Mouse (Mus musculus) CH12.LX (cell line): Measurements from ENCODE around the gene Dock11. TPM values are rescaled to one million over a fixed set of nuclear protein-coding genes. Genes with fewer than 3 reads are reported as not detected.

Source experiments
- DNase-seq: peaks from one replicate; pipeline ENCODE4 v3.0.0-alpha.2; 2013; ENCODE audit errors: extremely low read depth
- H3K27ac ChIP-seq: 2 replicates; pipeline ENCODE4 v1.5.1; 2012; ENCODE audit warnings: low read depth, mild to moderate bottlenecking, control low read depth, moderate library complexity; ENCODE audit not compliant: insufficient read depth
- H3K27me3 ChIP-seq: replicated peaks from 2 replicates; pipeline ENCODE3; 2012; ENCODE audit warnings: inconsistent platforms
- H3K36me3 ChIP-seq, 2 experiments: replicated peaks in 1 of 2; 2 replicates each; pipeline versions ENCODE3 to v1.6.1; 2012; ENCODE audit warnings: inconsistent platforms in 1 of 2, low read length in 1 of 2, mild to moderate bottlenecking in 1 of 2, mixed read lengths in 1 of 2, moderate library complexity in 1 of 2; ENCODE audit not compliant: control insufficient read depth in 1 of 2, insufficient read depth in 1 of 2
- H3K4me1 ChIP-seq, 2 experiments: 2 replicates each; pipeline ENCODE4 v1.6.1; 2012; ENCODE audit warnings: inconsistent platforms in 1 of 2, moderate library complexity in 1 of 2; ENCODE audit not compliant: insufficient read depth in 2 of 2, control insufficient read depth in 1 of 2
- H3K4me2 ChIP-seq: 2 replicates; pipeline ENCODE4 v1.6.1; 2012; ENCODE audit warnings: low read depth, mild to moderate bottlenecking, control low read depth; ENCODE audit not compliant: poor library complexity, insufficient read depth, severe bottlenecking
- H3K4me3 ChIP-seq, 3 experiments: fragments of 150-350 bp in 1 of 3; sonication (generic) in 1 of 3; replicated peaks in 1 of 3; 2 replicates each; pipeline versions ENCODE3 to v1.5.1; 2011 to 2012; ENCODE audit warnings: low read depth in 2 of 3, low read length in 2 of 3, mild to moderate bottlenecking in 2 of 3, moderate library complexity in 2 of 3, control low read depth in 1 of 3, improper control_type of control experiment in 1 of 3, inconsistent platforms in 1 of 3, mixed read lengths in 1 of 3; ENCODE audit not compliant: poor library complexity in 1 of 3
- H3K79me2 ChIP-seq: replicated peaks from 2 replicates; pipeline ENCODE4 v1.6.1; 2012; ENCODE audit warnings: mild to moderate bottlenecking, moderate library complexity; ENCODE audit not compliant: control insufficient read depth, poor library complexity, insufficient read depth, severe bottlenecking; ENCODE audit errors: extremely low read depth
- H3K9ac ChIP-seq: 2 replicates; pipeline ENCODE4 v1.6.1; 2012; ENCODE audit warnings: low read depth, mild to moderate bottlenecking, control low read depth, moderate library complexity; ENCODE audit not compliant: insufficient read depth
- H3K9me3 ChIP-seq: replicated peaks from 2 replicates; pipeline ENCODE3; 2012; ENCODE audit warnings: low read length, inconsistent platforms, mixed read lengths
- BHLHE40 ChIP-seq: IDR thresholded peaks from 2 replicates; pipeline ENCODE4 v1.6.1; 2011; ENCODE audit warnings: mild to moderate bottlenecking, low read depth, low read length, improper control_type of control experiment
- CHD1 ChIP-seq: IDR thresholded peaks from 2 replicates; pipeline ENCODE4 v1.6.1; 2012; ENCODE audit warnings: low read depth, low read length, improper control_type of control experiment, inconsistent platforms
- ELF1 ChIP-seq: IDR thresholded peaks from 2 replicates; pipeline ENCODE4 v1.6.1; 2014; ENCODE audit warnings: low read depth, mild to moderate bottlenecking, inconsistent platforms, low read length, improper control_type of control experiment
- EP300 ChIP-seq: IDR thresholded peaks from 2 replicates; pipeline ENCODE4 v1.6.1; 2011; ENCODE audit warnings: low read length, improper control_type of control experiment
- ETS1 ChIP-seq: conservative IDR thresholded peaks from 2 replicates; pipeline ENCODE4 v1.6.1; 2012; ENCODE audit warnings: low read depth, mild to moderate bottlenecking, inconsistent platforms, low read length, improper control_type of control experiment, moderate library complexity
- IRF4 ChIP-seq: IDR thresholded peaks from 2 replicates; pipeline ENCODE4 v1.6.1; 2014; ENCODE audit warnings: low read depth, mild to moderate bottlenecking, inconsistent platforms, low read length, improper control_type of control experiment
- JUN ChIP-seq: IDR thresholded peaks from 2 replicates; pipeline ENCODE4 v1.6.1; 2011; ENCODE audit warnings: low read depth, mild to moderate bottlenecking, low read length, improper control_type of control experiment, moderate library complexity; ENCODE audit not compliant: insufficient read depth
- MAFK ChIP-seq: IDR thresholded peaks from 2 replicates; pipeline ENCODE4 v1.6.1; 2011; ENCODE audit warnings: low read length, improper control_type of control experiment; ENCODE audit not compliant: insufficient replicate concordance
- MAZ ChIP-seq: IDR thresholded peaks from 2 replicates; pipeline ENCODE4 v1.6.1; 2012; ENCODE audit warnings: low read depth, mild to moderate bottlenecking, inconsistent platforms, low read length, improper control_type of control experiment, moderate library complexity
- MEF2A ChIP-seq: IDR thresholded peaks from 2 replicates; pipeline ENCODE4 v1.6.1; 2014; ENCODE audit warnings: low read depth, mild to moderate bottlenecking, inconsistent platforms, low read length, improper control_type of control experiment, borderline replicate concordance
- POLR2AphosphoS2 ChIP-seq: IDR thresholded peaks from 2 replicates; pipeline ENCODE4 v1.6.1; 2011; ENCODE audit warnings: low read depth, low read length, improper control_type of control experiment
- SIN3A ChIP-seq: IDR thresholded peaks from 2 replicates; pipeline ENCODE4 v1.6.1; 2012; ENCODE audit warnings: low read length, improper control_type of control experiment, inconsistent platforms
- SMC3 ChIP-seq: IDR thresholded peaks from 2 replicates; pipeline ENCODE4 v1.6.1; 2011; ENCODE audit warnings: low read depth, low read length, improper control_type of control experiment
- TBP ChIP-seq: conservative IDR thresholded peaks from 2 replicates; pipeline ENCODE4 v1.6.1; 2011; ENCODE audit warnings: low read depth, low read length, improper control_type of control experiment
- ZNF384 ChIP-seq: IDR thresholded peaks from 2 replicates; pipeline ENCODE4 v1.6.1; 2012; ENCODE audit warnings: low read depth, low read length, improper control_type of control experiment, inconsistent platforms
- dilution Hi-C: fragments of 300-500 bp; cut with MboI; formaldehyde crosslinking; loops from 2 replicates; pipeline ENCODE4 v1.14.3; 2020; ENCODE audit warnings: low sequenced_read_pairs; ENCODE audit not compliant: extremely low pct_unique_long_range_greater_than_20kb, extremely low pct_ligation_motif_present
- in situ Hi-C: fragments of 300-500 bp; cut with MboI; formaldehyde crosslinking; loops from 3 replicates; pipeline ENCODE4 v1.14.3; 2019; ENCODE audit warnings: low sequenced_read_pairs, low pct_ligation_motif_present, low pct_unique_long_range_greater_than_20kb, mixed read lengths
- polyA plus RNA-seq: library from polyadenylated mRNA; unstranded; fragments of >175 nt; gene quantifications from 2 replicates; pipeline ENCODE4 v1.2.1, GENCODE M21; 2012; ENCODE audit warnings: low read depth; ENCODE audit not compliant: insufficient read length
- total RNA-seq, 2 experiments: library from RNA; depleted of rRNA; stranded (reverse); fragments of 300-350 nt in 1 of 2; fragments of >200 nt in 1 of 2; gene quantifications; 2 replicates each; pipeline ENCODE4 v1.2.3; 2012 to 2014

Dock11 gene
- total and polyA plus RNA-seq, 3 experiments = 25.4 to 47.6 (median 31.8) TPM

DNA sequence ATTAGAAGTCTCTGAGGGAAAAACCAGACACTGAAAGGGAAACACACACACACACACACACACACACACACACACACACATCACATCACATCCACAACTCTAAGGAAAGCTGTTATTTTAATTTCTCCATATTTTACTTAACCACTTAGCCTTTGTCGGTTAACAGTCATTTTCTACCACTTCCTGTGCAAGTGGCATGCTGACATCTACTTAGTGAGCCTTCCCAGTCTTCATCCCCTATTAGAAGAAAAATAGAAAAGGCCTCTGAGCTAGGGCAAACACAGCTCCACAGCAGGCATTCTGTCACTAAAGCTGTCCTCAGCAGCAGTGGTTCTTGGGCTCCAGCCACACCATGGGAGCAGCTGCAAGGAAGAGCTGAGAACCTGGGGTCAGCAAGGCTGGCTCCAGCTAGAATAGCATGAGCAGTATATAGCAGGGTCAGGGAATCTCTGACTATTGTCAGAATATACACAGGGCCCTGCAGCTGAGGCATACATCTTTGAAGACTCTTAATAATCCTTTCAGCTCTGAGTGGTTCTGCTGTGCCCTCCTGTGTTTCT, 36.2 kb downstream of the Dock11 start:
- peaks cover 0 to 2% of the 10 kb centered on the region in 2 experiments for H3K36me3 ChIP-seq
- H3K9me3 ChIP-seq = no peaks in the 10 kb centered on the region
- H3K4me3 ChIP-seq = no peak overlapping the region
- H3K27me3 ChIP-seq = no peaks in the 10 kb centered on the region
- in situ Hi-C loops (no loop called here), dilution Hi-C loops (no loop called here)
- DNase-seq = no peak
- H3K27ac ChIP-seq = no peak overlapping the region
- TF ChIP-seq MEF2A (no peak), SIN3A (no peak)
- no peak overlapping the region for H3K4me2 ChIP-seq
- peaks cover 4 to 50% of the 10 kb centered on the region in 2 experiments; a peak in 3 of 4 replicates for H3K4me1 ChIP-seq
- no peak overlapping the region for H3K9ac ChIP-seq
- H3K79me2 ChIP-seq = no peaks in the 10 kb centered on the region; the same call in 1 of the 2 replicates

DNA sequence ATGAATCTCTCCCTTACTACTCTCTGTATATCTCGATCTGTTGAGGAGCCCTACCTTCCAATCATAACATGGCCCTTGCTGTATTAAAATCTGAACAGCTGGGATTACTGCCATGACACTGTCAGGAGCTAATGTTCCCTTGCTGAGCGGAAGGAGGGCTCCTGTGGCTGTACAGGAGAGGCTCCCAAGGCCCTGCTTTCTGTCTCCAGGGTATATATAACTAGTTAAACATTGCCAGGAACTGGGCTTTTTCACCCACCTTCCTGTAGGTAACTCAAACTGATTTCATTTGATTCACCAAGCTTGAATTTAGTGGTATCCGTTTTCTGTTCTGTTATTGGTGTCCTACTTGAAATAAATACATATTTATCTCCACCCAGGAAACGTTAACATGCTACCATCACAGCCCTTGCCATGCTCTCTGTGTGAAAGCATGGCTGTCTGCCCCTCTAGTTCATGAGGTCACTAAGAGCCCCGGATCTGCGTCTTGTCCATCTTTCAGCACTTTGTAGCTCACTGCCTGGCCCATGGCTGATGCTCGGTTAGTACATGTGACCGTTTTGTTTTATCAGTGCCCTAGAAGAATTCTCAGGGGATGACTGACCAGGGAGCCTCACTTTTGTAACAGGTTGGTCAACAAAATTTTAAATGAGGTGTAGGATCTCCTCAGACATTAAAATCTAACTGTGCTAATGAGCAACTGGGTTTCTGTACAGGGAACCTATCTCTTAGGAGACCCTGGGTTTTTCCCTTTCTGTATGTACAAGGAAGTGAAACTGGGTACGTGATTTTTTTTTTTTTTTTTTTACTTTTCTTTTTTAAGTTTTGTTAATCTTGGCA, 41.7 kb downstream of the Dock11 start:
- peak overlapping the region; percentile 92 for H3K27ac ChIP-seq
- peaks cover 5% of the 10 kb centered on the region; the same call in 1 of the 2 replicates for H3K79me2 ChIP-seq
- no peak overlapping the region for H3K9ac ChIP-seq
- in situ Hi-C loops (no loop called here), dilution Hi-C loops (no loop called here)
- no peak for TF ChIP-seq TBP
- TF ChIP-seq CHD1 = no peak
- TF ChIP-seq SIN3A = peak; percentile 30; the same call in 1 of the 2 replicates
- TF ChIP-seq JUN = peak; percentile 17; the same call in 1 of the 2 replicates
- TF ChIP-seq ZNF384 = peak; percentile 99
- TF ChIP-seq MAZ = no peak
- no peak for TF ChIP-seq POLR2AphosphoS2
- peak; percentile 94 for TF ChIP-seq EP300
- TF ChIP-seq IRF4 = peak; percentile 92
- TF ChIP-seq ELF1 = 0 out of 2 replicates have a peak, but pooled peaks have one; percentile 20
- peak; percentile 35; the same call in 1 of the 2 replicates for TF ChIP-seq ETS1
- peak; percentile 28 for TF ChIP-seq BHLHE40
- 0 out of 2 replicates have a peak, but pooled peaks have one; percentile 28 for TF ChIP-seq MAFK
- no peak for TF ChIP-seq SMC3
- no peaks in the 10 kb centered on the region for H3K36me3 ChIP-seq
- peaks cover 17 to 70% of the 10 kb centered on the region in 2 experiments for H3K4me1 ChIP-seq
- peak; percentile 55 for DNase-seq
- no peaks in the 10 kb centered on the region for H3K27me3 ChIP-seq
- peak overlapping the region in 1 of 3 experiments; percentile 34 for H3K4me3 ChIP-seq
- no peaks in the 10 kb centered on the region for H3K9me3 ChIP-seq
- peak overlapping the region; percentile 71; the same call in 1 of the 2 replicates for H3K4me2 ChIP-seq
